Mouse (Mus musculus) limb, embryonic 14.5 days (tissue): ENCODE results near the gene Fkbp1a. TPM values are rescaled to one million over a fixed set of nuclear protein-coding genes. Genes with fewer than 3 reads are reported as not detected.

Experiments
- ATAC-seq: fragments of 200-750 bp; cut with Nextera tagmentation; 2 replicates; pipeline ENCODE4 v1.8.0; 2017; ENCODE audit warnings: low read depth, moderate number of reproducible peaks, moderate TSS enrichment; ENCODE audit not compliant: low FRiP score
- DNase-seq: peaks from one replicate; pipeline ENCODE4 v3.0.0-alpha.2; 2015; ENCODE audit warnings: low spot score
- H3K27ac ChIP-seq: fragments of 300-500 bp; sonication (generic); replicated peaks from 2 replicates; pipeline ENCODE4 v1.5.1; 2014; ENCODE audit warnings: low read depth, mild to moderate bottlenecking, low read length, moderate library complexity, mixed read lengths
- H3K27me3 ChIP-seq: fragments of 300-500 bp; sonication (generic); 2 replicates; pipeline ENCODE4 v1.6.1; 2014; ENCODE audit warnings: low read length, mixed read lengths; ENCODE audit not compliant: control insufficient read depth, insufficient read depth
- H3K36me3 ChIP-seq: fragments of 300-500 bp; sonication (generic); 2 replicates; pipeline ENCODE4 v1.6.1; 2014; ENCODE audit warnings: mild to moderate bottlenecking, low read length, moderate library complexity, mixed read lengths; ENCODE audit not compliant: control insufficient read depth, insufficient read depth
- H3K4me1 ChIP-seq: fragments of 300-500 bp; sonication (generic); 2 replicates; pipeline ENCODE4 v1.6.1; 2014; ENCODE audit warnings: antibody characterized with exemption, low read length, mixed read lengths; ENCODE audit not compliant: control insufficient read depth, insufficient read depth
- H3K4me2 ChIP-seq: fragments of 300-500 bp; sonication (generic); replicated peaks from 2 replicates; pipeline ENCODE4 v1.6.1; 2014; ENCODE audit warnings: low read depth, mild to moderate bottlenecking, low read length, moderate library complexity; ENCODE audit not compliant: severe bottlenecking
- H3K4me3 ChIP-seq: fragments of 300-500 bp; sonication (generic); replicated peaks from 2 replicates; pipeline ENCODE4 v1.5.1; 2014; ENCODE audit warnings: low read length
- H3K9ac ChIP-seq: fragments of 300-500 bp; sonication (generic); 2 replicates; pipeline ENCODE4 v1.6.1; 2014; ENCODE audit warnings: mild to moderate bottlenecking, low read depth, low read length, moderate library complexity; ENCODE audit not compliant: severe bottlenecking
- H3K9me3 ChIP-seq: fragments of 300-500 bp; sonication (generic); 2 replicates; pipeline ENCODE4 v1.6.1; 2016; ENCODE audit warnings: low read length; ENCODE audit not compliant: control insufficient read depth
- POLR2A ChIP-seq: fragments of 200-500 bp; IDR thresholded peaks from 2 replicates; pipeline ENCODE4 v1.8.0; 2012; ENCODE audit warnings: inconsistent platforms, mild to moderate bottlenecking, moderate library complexity, borderline replicate concordance; ENCODE audit not compliant: insufficient read depth, insufficient read length; ENCODE audit errors: extremely low read depth
- WGBS: fragments of 180-500 bp; shearing (Covaris S2); extraction: QIAGEN DNeasy Blood & Tissue Kit; methylation state at CpG from one replicate; pipeline ENCODE4 v1.1.7; 2014; 5-methylcytosine and 5-hydroxymethylcytosine counted together
- polyA plus RNA-seq, 2 experiments: library from polyadenylated mRNA; depleted of rRNA in 1 of 2; stranded (reverse) in 1 of 2; unstranded in 1 of 2; fragments of >200 nt; fragmentation: Nextera tagmentation in 1 of 2; extraction: Ambion mirVana in 1 of 2; gene quantifications; 2 replicates each; pipeline versions ENCODE4 v1.2.1 to v1.2.3; 2012 to 2014

The Fkbp1a gene
- polyA plus RNA-seq, 2 experiments, result 213 to 562 TPM

GRCm38 (mm10) chr2:151609974-151610373 is 67.7 kb downstream of the Fkbp1a start:
- DNase-seq, result no peak
- 0 out of 2 replicates have a peak, but pooled peaks have one; percentile 19 for ATAC-seq

More at GRCm38 (mm10) chr2:151609974-151610373, 67.7 kb downstream of the Fkbp1a start:
- TF ChIP-seq POLR2A, result no peak
- no peak overlapping the region for H3K27ac ChIP-seq
- no peak overlapping the region for H3K4me3 ChIP-seq
- H3K4me1 ChIP-seq, result peaks cover 11% of the 10 kb centered on the region
- H3K36me3 ChIP-seq, result no peaks in the 10 kb centered on the region
- no peaks in the 10 kb centered on the region for H3K9me3 ChIP-seq
- H3K9ac ChIP-seq, result no peak overlapping the region
- H3K27me3 ChIP-seq, result no peaks in the 10 kb centered on the region
- H3K4me2 ChIP-seq, result no peak overlapping the region
- WGBS, result 30% methylated on average over 3 of the region's 3 CpGs

Other genes starting within 250 kb of the Fkbp1a start
- gene 4921509C19Rik, start 66.3 kb upstream of the Fkbp1a start, polyA plus RNA-seq (2012; rRNA removed), result not detected in 2 replicates
- not detected in 2 replicates for gene 4921509C19Rik, start 66.3 kb upstream of the Fkbp1a start, polyA plus RNA-seq (2014; fragmentation: Nextera tagmentation; extraction: Ambion mirVana)
- 176 and 219 TPM in 2 replicates for gene Nsfl1c, start 48.3 kb upstream of the Fkbp1a start, polyA plus RNA-seq (2012; rRNA removed)
- 224 and 238 TPM in 2 replicates for gene Nsfl1c, start 48.3 kb upstream of the Fkbp1a start, polyA plus RNA-seq (2014; fragmentation: Nextera tagmentation; extraction: Ambion mirVana)
- gene Sdcbp2, start 30.1 kb downstream of the Fkbp1a start, polyA plus RNA-seq (2012; rRNA removed), result 1.6 and 1.7 TPM in 2 replicates
- gene Sdcbp2, start 30.1 kb downstream of the Fkbp1a start, polyA plus RNA-seq (2014; fragmentation: Nextera tagmentation; extraction: Ambion mirVana), result 2.0 and 2.4 TPM in 2 replicates
- gene Snph, start 90.1 kb downstream of the Fkbp1a start, polyA plus RNA-seq (2012; rRNA removed), result 1.5 and 1.6 TPM in 2 replicates
- 0.41 and 0.62 TPM in 2 replicates for gene Snph, start 90.1 kb downstream of the Fkbp1a start, polyA plus RNA-seq (2014; fragmentation: Nextera tagmentation; extraction: Ambion mirVana)
- not detected in 2 replicates for gene Rad21l, start 126.0 kb downstream of the Fkbp1a start, polyA plus RNA-seq (2012; rRNA removed)
- gene Rad21l, start 126.0 kb downstream of the Fkbp1a start, polyA plus RNA-seq (2014; fragmentation: Nextera tagmentation; extraction: Ambion mirVana), result not detected in 2 replicates
- 2.7 and 3.5 TPM in 2 replicates for gene Tmem74b, start 159.5 kb downstream of the Fkbp1a start, polyA plus RNA-seq (2012; rRNA removed)
- 2.2 and 2.5 TPM in 2 replicates for gene Tmem74b, start 159.5 kb downstream of the Fkbp1a start, polyA plus RNA-seq (2014; fragmentation: Nextera tagmentation; extraction: Ambion mirVana)
- 36.0 and 47.5 TPM in 2 replicates for gene Psmf1, start 201.7 kb downstream of the Fkbp1a start, polyA plus RNA-seq (2012; rRNA removed)
- gene Psmf1, start 201.7 kb downstream of the Fkbp1a start, polyA plus RNA-seq (2014; fragmentation: Nextera tagmentation; extraction: Ambion mirVana), result 46.4 and 53.8 TPM in 2 replicates